Mouse (Mus musculus): ENCODE measurements around the gene Sema5a. TPM values are rescaled to one million over a fixed set of nuclear protein-coding genes. Genes with fewer than 3 reads are reported as not detected.

The Sema5a gene
- polyA plus RNA-seq, 1 experiment = 1.3 TPM

DNA sequence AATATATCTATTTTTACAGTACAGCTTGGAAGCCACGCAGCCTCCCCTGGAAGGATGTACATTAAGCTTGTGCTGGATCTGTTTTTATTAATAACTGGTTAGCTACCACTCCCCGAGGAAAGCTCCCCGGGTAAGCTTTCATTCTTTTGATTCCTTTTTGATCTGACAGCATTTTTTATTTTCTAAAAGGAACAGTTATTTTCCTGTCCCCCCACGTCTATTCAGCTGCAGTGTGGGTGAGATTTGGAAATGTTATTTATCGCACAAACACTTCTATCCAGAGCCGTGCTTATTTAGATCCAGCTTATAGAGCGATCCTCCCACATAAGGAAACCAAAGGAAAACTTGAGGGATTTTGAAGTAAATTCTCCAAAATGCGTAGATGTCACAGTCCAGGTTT lies 158.7 kb downstream of the Sema5a start:
- H3K4me3 ChIP-seq (ENCODE audit: control insufficient read depth, insufficient read depth, low read length) = no peak overlapping the region
- H3K27me3 ChIP-seq (ENCODE audit: control insufficient read depth, insufficient read depth, low read length) = no peaks in the 10 kb centered on the region
- no peak overlapping the region for H3K27ac ChIP-seq (ENCODE audit: control insufficient read depth, insufficient read depth, low read length)
- no peaks in the 10 kb centered on the region for H3K36me3 ChIP-seq (ENCODE audit: control insufficient read depth, insufficient read depth, low read length)
- no peak for DNase-seq
- H3K4me1 ChIP-seq (replicated peaks; ENCODE audit: control insufficient read depth, insufficient read depth, low read length) = no peaks in the 10 kb centered on the region
- TF ChIP-seq CTCF (IDR thresholded peaks at IDR 0.05; ENCODE audit: borderline replicate concordance, control insufficient read depth, extremely low read depth, insufficient read depth, low read length, poor library complexity) = no peak
- TF ChIP-seq POLR2A (IDR thresholded peaks at IDR 0.05; ENCODE audit: control insufficient read depth, extremely low read depth, insufficient read depth, low read length, poor library complexity) = no peak
- WGBS = 91% methylated on average over 8 of the region's 8 CpGs

DNA sequence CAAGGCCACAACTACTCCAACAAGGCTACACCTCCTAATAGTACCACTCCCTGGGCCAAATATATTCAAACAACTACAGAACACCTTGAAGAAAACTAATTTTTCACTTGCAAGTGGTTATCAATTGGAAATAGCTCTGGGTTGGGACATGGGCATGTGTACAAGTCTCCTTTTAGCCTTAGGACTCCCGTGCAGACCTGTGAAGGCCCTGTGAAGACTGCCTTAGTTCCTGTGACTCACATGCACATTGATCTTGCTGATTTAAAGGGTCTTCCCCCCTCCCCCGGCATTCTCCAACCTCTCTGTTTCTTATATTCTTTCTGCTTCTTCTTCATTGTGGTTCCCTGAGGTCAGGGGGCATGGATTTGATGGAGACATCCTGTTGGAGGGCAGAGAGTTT lies 161.8 kb downstream of the Sema5a start:
- no peaks in the 10 kb centered on the region for H3K36me3 ChIP-seq (ENCODE audit: control insufficient read depth, insufficient read depth, low read length)
- no peak for DNase-seq
- no peak overlapping the region for H3K4me3 ChIP-seq (ENCODE audit: control insufficient read depth, insufficient read depth, low read length)
- H3K27me3 ChIP-seq (ENCODE audit: control insufficient read depth, insufficient read depth, low read length) = no peaks in the 10 kb centered on the region
- TF ChIP-seq CTCF (IDR thresholded peaks at IDR 0.05; ENCODE audit: borderline replicate concordance, control insufficient read depth, extremely low read depth, insufficient read depth, low read length, poor library complexity) = no peak
- TF ChIP-seq POLR2A (IDR thresholded peaks at IDR 0.05; ENCODE audit: control insufficient read depth, extremely low read depth, insufficient read depth, low read length, poor library complexity) = no peak
- no peak overlapping the region for H3K27ac ChIP-seq (ENCODE audit: control insufficient read depth, insufficient read depth, low read length)
- 84% methylated on average over 2 of the region's 2 CpGs for WGBS
- no peaks in the 10 kb centered on the region for H3K4me1 ChIP-seq (replicated peaks; ENCODE audit: control insufficient read depth, insufficient read depth, low read length)

DNA sequence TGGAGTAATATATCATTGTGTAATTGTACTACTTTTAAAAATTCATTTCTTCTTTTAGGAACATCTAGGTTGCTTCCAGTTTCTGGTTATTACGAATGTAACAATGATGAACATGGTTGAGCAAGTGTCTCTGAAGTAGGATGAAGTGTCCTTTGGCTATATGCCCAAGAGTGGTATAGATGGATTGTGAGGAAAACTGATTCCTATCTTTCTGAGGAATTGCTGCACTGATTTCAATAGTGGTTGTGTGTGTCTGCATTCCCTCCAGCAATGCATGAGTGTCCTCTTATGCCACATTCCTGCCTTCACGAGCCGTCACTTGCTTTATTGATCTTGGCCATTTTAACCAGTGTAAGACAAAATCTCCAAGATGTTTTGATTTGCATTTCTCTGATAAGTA lies 163.2 kb downstream of the Sema5a start:
- H3K36me3 ChIP-seq (ENCODE audit: control insufficient read depth, insufficient read depth, low read length) = no peaks in the 10 kb centered on the region
- H3K4me1 ChIP-seq (replicated peaks; ENCODE audit: control insufficient read depth, insufficient read depth, low read length) = no peaks in the 10 kb centered on the region
- no peak for DNase-seq
- H3K27me3 ChIP-seq (ENCODE audit: control insufficient read depth, insufficient read depth, low read length) = no peaks in the 10 kb centered on the region
- 91% methylated on average over 3 of the region's 3 CpGs for WGBS
- TF ChIP-seq CTCF (IDR thresholded peaks at IDR 0.05; ENCODE audit: borderline replicate concordance, control insufficient read depth, extremely low read depth, insufficient read depth, low read length, poor library complexity) (no peak), POLR2A (IDR thresholded peaks at IDR 0.05; ENCODE audit: control insufficient read depth, extremely low read depth, insufficient read depth, low read length, poor library complexity) (no peak)
- no peak overlapping the region for H3K27ac ChIP-seq (ENCODE audit: control insufficient read depth, insufficient read depth, low read length)
- no peak overlapping the region for H3K4me3 ChIP-seq (ENCODE audit: control insufficient read depth, insufficient read depth, low read length)

DNA sequence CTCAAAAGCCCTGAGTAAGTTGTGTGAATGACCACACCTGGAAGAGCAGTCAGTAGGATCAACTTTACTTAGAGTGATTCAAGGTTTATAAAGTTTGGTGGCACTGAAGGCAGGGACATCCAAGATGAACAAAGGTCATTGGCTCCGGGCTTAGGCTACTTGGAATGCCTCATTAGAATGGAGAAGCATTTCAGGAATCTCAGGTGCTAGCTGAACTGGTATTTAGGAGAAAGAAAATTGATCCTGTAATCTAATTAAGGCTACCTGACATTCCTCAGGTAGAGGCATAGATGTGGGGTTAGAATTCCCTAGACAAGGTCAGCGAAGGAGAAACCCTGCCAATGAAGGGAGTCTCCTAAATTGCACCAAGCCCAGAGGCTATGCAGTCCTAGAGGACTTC lies 171.7 kb downstream of the Sema5a start:
- Histone ChIP-seq H3K4me3 (ENCODE audit: control insufficient read depth, insufficient read depth, low read length) (no peak overlapping the region), H3K27ac (ENCODE audit: control insufficient read depth, insufficient read depth, low read length) (no peak overlapping the region), H3K36me3 (ENCODE audit: control insufficient read depth, insufficient read depth, low read length) (no peaks in the 10 kb centered on the region), H3K4me1 (replicated peaks; ENCODE audit: control insufficient read depth, insufficient read depth, low read length) (no peaks in the 10 kb centered on the region), H3K27me3 (ENCODE audit: control insufficient read depth, insufficient read depth, low read length) (no peaks in the 10 kb centered on the region)
- no peak for TF ChIP-seq CTCF (IDR thresholded peaks at IDR 0.05; ENCODE audit: borderline replicate concordance, control insufficient read depth, extremely low read depth, insufficient read depth, low read length, poor library complexity)
- TF ChIP-seq POLR2A (IDR thresholded peaks at IDR 0.05; ENCODE audit: control insufficient read depth, extremely low read depth, insufficient read depth, low read length, poor library complexity) = no peak
- DNase-seq = no peak
- WGBS = 87% methylated on average over 2 of the region's 2 CpGs

DNA sequence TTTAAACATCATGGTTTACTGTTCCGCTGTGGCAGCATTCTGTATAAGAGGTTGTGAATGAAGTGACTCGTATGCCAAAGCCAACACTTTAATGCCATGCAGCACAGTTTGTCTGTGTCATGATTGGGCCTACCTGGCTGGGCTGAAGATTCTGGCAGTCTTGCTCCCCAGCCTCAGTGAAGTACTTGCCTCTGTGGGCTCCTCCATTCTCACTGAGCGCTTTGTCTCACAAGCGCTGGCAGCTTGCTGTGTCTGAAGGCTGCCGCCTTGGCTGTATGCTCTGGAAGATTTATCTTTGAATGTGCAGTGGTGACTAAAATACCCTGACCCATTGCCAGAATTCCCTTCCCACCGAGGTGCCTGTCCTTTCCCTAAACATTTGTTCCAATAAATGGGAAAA lies 178.0 kb downstream of the Sema5a start:
- Histone ChIP-seq H3K4me3 (ENCODE audit: control insufficient read depth, insufficient read depth, low read length) (no peak overlapping the region), H3K4me1 (replicated peaks; ENCODE audit: control insufficient read depth, insufficient read depth, low read length) (no peaks in the 10 kb centered on the region), H3K27me3 (ENCODE audit: control insufficient read depth, insufficient read depth, low read length) (no peaks in the 10 kb centered on the region), H3K27ac (ENCODE audit: control insufficient read depth, insufficient read depth, low read length) (no peak overlapping the region), H3K36me3 (ENCODE audit: control insufficient read depth, insufficient read depth, low read length) (no peaks in the 10 kb centered on the region)
- no peak for DNase-seq
- 93% methylated on average over 6 of the region's 6 CpGs for WGBS
- no peak for TF ChIP-seq CTCF (IDR thresholded peaks at IDR 0.05; ENCODE audit: borderline replicate concordance, control insufficient read depth, extremely low read depth, insufficient read depth, low read length, poor library complexity)
- no peak for TF ChIP-seq POLR2A (IDR thresholded peaks at IDR 0.05; ENCODE audit: control insufficient read depth, extremely low read depth, insufficient read depth, low read length, poor library complexity)

DNA sequence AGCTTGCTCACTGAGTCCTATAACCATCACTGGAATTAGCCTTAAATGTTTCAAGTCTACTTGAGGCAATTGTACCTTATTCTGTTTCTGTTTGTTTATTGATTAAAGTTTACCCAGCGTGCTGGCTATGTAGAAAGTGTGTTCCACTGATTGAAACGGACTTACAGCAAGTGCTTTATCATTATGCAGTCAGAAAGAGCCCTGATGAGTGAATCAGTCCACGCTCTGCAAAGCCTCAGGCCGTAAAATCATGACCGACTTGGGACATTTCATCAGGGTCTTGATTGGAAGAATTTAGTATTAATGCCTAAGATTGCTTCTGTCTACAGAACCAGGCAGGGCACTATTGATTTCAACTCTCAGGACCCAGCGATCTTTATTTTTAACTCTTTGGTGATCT lies 178.5 kb downstream of the Sema5a start:
- 87% methylated on average over 6 of the region's 6 CpGs for WGBS
- DNase-seq = no peak
- TF ChIP-seq CTCF (IDR thresholded peaks at IDR 0.05; ENCODE audit: borderline replicate concordance, control insufficient read depth, extremely low read depth, insufficient read depth, low read length, poor library complexity) = no peak
- Histone ChIP-seq H3K4me3 (ENCODE audit: control insufficient read depth, insufficient read depth, low read length) (no peak overlapping the region), H3K4me1 (replicated peaks; ENCODE audit: control insufficient read depth, insufficient read depth, low read length) (no peaks in the 10 kb centered on the region), H3K36me3 (ENCODE audit: control insufficient read depth, insufficient read depth, low read length) (no peaks in the 10 kb centered on the region), H3K27ac (ENCODE audit: control insufficient read depth, insufficient read depth, low read length) (no peak overlapping the region), H3K27me3 (ENCODE audit: control insufficient read depth, insufficient read depth, low read length) (no peaks in the 10 kb centered on the region)

DNA sequence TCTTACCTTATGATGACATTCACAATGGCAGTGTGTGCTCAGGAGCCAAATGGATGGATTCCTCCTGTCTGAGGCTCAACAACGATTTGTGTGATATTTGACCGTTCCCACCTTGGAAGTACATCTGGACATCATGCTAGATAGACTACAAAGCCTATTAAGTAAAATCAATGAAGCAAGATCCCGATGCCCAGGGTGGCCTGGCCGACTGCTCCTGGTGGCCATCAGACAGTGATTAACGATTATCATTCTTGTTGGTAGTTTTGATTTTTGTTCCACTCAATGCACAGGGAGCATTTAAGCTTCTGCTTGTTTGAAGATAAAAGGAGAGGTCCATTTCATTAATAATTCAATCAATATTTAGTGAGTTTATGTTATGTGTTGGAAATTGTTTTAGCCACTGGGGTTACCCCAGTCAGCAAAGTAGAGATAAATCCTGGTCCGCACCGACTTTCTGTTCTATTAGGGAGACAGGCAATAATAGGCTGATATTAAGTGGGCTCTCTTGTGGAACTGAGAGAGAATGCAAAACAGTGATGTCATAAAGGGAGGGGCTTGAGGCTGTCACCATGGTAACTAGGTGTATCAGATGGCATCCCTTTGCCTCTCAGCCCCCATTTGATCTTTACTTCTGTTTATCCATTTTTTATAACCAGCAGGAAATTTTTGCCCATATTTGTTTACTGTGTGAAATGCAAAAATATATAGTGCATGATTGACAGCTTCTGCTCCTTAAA lies 182.7 kb downstream of the Sema5a start:
- WGBS = 94% methylated on average over 7 of the region's 7 CpGs
- no peaks in the 10 kb centered on the region for H3K4me1 ChIP-seq (replicated peaks; ENCODE audit: control insufficient read depth, insufficient read depth, low read length)
- H3K27me3 ChIP-seq (ENCODE audit: control insufficient read depth, insufficient read depth, low read length) = no peaks in the 10 kb centered on the region
- DNase-seq = no peak
- no peak overlapping the region for H3K27ac ChIP-seq (ENCODE audit: control insufficient read depth, insufficient read depth, low read length)
- no peaks in the 10 kb centered on the region for H3K36me3 ChIP-seq (ENCODE audit: control insufficient read depth, insufficient read depth, low read length)
- TF ChIP-seq CTCF (IDR thresholded peaks at IDR 0.05; ENCODE audit: borderline replicate concordance, control insufficient read depth, extremely low read depth, insufficient read depth, low read length, poor library complexity) = no peak
- no peak for TF ChIP-seq POLR2A (IDR thresholded peaks at IDR 0.05; ENCODE audit: control insufficient read depth, extremely low read depth, insufficient read depth, low read length, poor library complexity)
- H3K4me3 ChIP-seq (ENCODE audit: control insufficient read depth, insufficient read depth, low read length) = no peak overlapping the region
